Mouse (Mus musculus) urinary bladder, postnatal 25 days (tissue): ENCODE measurements around the gene Plxdc2.

Source experiments
- DNase-seq: peaks from one replicate; pipeline ENCODE4 v3.0.0; 2022; ENCODE audit warnings: low spot score

The Plxdc2 gene

DNA sequence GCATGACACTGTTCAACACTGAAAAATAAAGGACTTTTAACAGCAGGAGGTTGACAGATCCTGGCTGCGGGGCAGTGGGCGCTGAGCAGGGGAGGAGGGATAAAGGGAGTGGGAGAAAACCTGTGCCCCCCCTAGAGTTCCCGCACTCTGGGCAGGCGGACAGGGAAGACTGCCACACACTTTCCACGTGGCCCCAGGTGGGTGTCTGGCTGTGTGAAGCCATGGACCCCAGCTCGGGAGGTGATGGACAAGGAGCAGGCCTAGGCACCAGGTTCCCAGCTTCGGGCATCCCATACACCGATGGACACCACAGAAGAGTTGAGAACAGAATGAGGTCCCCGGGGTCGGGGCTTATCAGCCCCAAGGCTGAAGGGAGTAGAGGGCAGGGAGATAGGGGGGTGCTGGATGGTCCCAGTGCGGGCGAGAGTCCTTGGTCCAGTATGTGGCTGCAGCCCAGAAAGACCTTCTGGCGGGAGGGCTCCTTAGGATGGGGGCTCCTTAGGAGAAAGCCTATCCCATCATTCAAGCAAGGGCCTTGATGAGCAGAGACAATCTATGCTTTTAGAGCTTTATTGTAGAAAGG lies 215.2 kb downstream of the Plxdc2 start:
- no peak for DNase-seq

DNA sequence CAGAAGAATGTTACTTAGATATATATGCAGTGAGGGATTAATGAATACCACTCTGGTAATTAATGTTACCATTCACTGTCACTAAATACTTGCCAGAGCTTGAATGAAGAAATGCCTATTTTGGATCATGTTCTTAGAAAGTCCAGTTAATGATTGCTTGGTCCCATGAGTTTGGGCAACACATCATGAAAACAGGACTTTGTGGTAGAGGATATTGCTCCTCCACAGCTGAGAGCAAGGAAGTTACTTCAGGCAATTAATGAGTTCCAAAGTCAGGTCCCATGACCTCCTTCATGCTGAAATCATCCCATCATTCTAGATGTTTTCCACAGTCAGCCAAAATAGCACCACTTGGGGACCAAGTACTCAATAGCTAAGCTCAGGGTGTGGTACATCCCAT lies 220.5 kb downstream of the Plxdc2 start:
- DNase-seq: no peak

DNA sequence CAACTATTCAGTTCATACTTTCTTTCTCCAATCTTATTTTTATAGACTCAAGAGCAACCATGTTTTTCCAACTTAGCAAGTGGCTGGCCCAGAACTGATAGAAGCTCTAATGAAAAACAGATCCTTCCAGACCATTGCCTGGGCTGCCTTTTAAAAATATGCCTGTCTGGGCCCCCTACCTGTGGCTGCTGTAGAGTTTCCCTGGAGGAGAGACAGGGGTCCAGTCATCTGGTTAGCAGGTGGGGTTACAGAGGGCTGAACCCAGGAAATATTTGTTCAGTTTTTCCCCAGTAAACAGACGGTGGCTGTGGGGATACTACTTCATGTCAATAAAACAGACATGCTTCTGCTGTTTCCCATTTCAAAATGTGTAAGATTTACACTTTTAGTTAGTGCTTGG lies 222.0 kb downstream of the Plxdc2 start:
- DNase-seq: no peak

DNA sequence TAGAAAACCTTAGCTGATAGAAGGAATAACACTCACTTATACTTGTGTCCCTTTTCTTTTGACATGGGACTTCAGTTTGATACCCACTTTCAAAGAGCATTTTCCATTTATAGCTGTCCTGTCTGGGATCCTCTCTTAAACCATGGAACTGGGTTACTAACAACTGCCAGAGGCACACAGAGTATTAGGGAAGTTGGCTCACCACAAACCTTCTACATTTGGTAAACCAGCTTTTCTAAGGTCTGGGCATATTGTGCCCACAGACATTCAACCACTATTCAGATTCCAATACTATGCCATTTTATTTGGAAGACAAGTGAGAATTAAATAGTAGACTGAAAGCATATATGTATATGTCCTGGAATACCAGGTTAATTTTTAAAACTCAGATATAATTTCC lies 232.4 kb downstream of the Plxdc2 start:
- no peak for DNase-seq

DNA sequence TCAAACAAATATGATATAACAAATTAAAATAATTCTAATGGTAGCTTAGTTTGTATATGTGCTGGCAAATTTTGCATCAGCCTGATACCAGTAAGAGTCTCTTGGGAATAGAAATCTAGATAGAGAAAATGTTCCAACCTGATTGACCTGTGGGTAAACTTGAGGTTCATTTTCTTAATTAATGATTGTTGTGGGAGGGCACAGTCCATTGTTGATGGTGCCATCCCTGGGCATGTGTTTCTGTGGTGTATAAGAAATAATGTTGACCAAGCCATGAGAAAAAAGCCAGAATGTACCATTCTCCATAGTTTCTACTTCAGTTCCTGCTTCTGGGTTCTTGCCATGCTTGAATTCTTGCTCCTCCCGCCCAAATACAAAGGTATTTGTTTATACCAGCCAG lies 239.3 kb downstream of the Plxdc2 start:
- DNase-seq: no peak

DNA sequence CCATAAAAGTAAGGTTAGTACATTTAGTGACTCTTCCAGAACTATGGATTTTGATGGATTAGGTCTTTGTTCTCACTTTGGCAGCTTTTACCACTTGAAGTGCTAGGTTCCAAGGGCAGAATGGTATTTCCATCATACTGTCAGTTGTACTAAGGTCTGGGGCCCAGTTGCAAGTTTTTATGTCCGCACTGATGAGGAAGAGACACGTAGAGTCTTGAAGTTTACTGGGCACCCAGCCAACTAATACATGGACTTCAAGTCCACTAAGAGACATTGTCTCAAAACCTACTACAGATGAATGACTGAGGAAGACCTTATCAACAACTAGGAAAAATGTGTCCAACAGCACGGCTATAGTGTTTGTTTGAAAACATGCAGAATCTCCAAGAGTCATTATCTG lies 242.1 kb downstream of the Plxdc2 start:
- DNase-seq: no peak

DNA sequence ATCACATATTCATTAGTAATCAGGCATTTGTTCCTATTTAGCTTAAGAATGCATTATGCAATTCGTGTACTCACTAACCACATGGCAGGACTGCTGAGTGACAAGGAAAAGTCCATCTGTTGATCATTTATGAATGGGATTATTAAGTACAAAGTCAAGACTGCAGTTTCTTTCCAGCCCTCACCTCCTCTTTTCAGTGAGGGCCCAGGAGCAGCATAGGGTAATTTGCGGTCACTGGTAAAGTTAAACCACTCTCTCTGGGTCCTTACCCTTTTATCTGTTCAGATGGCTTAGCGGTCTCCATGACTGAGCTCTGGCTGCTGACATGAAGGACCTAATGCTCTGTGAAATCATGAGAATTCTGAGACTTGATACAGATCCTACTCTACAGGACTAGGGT lies 248.2 kb downstream of the Plxdc2 start:
- DNase-seq: no peak

DNA sequence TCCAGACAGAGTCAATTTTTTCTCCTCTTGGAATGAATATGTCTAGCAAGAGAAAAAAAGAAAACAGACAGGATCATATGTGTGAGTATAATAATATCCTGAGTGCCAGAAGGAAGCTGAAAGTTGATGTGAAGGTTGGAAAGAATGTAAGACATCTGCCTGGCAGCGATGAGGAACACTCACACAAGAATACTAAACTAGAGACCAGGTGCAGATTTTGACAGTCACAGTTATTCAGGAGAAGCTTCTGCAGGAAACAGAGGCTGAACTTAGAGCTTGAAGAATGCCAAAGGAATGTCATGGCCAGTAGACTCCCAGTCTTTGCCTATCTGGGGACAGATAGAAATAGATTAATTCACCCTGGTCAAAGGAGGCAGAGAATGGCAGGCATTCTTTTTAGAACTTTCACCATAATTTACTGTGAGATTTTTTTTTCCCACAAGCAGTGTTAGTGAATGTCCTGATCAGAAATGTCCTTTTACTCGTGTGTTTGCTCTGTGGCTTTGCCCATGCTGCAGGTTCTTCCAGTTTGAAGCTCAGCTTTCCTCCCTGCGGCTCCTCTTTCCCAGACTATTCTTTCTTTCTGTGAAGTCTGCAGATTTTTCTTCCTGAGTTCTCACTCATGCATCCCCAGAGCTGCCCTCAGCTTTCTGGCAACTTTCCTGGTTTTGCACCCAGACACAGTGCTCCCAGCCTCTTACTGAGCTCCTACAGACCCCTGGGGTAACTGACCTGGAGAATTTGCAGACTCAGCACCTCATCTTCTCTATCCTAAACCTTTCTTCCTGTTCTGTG lies 251.9 kb downstream of the Plxdc2 start:
- DNase-seq: no peak

DNA sequence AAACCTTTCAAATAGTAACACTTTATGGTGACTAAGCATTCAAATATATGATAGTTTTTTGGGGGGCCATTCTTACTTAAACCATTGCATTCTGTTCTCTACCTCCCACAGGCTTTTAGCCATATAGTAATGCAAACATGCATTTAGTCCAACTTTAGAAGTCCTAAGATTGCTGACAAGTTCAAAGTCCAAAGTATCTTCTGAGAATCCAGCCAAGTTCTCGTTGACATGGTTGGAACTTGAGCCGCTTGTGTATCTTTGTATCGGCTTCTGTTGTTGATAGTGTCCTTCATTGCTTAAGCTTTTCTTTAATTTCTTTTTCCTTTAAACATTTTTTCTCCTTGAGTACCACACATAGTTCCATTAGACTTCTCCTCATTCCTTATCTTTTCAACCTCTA lies 286.0 kb downstream of the Plxdc2 start:
- no peak for DNase-seq

DNA sequence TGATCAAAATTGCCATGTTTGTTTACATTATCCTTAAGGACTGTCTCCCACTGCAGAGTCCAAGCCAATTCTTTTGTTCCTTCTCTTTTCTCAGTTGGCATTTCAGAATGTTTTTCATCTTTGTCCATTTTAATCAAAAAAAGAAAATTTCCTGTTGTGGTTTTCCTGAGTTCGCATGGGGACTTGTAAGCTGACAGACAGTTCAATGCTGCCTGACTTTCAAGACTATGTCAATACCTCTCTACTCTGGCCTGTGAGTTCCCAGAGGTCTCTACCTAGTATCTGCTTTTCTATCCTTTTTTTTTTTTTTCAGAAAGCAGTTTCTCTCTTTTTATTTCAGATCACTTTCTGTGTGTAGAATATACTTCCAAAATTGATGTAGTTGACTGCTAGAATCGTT lies 295.6 kb downstream of the Plxdc2 start:
- DNase-seq: no peak

DNA sequence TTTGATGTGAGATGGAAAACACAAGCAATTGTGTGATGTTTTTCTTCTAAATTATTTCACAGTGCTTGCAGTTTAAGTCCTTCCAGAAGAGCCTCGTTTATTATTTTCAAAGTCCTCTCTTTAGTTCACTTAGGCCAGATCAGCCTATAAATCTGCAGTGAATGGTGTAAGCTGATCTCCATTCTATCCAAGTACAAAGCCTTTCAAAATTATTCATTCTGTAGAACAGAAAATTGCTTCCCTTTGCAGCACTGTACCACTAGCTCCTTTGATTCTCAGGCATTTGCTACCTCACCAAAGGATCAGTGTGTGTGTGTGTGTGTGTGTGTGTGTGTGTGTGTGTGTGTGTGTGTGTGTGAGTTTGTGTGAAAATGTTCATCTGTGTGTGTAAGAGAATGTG lies 308.4 kb downstream of the Plxdc2 start:
- DNase-seq: no peak

DNA sequence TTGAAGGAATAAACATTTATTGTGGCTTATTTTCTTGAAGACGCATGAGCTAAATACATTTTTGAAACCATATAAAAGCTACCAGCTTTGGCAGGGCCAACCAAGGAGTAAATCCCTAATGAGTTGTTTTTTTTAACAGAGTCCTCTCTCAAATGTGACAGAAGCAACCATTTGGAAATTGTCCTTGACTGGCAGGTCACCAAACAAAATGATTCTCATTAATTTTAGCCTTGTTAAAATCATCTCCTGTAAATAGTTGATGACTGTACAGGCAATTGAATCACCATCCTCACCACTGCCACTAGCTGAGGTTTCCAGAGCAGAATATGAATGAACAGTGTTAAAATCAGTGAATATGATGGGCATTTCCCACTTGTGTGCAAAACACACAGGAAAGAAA lies 312.3 kb downstream of the Plxdc2 start:
- DNase-seq: no peak

DNA sequence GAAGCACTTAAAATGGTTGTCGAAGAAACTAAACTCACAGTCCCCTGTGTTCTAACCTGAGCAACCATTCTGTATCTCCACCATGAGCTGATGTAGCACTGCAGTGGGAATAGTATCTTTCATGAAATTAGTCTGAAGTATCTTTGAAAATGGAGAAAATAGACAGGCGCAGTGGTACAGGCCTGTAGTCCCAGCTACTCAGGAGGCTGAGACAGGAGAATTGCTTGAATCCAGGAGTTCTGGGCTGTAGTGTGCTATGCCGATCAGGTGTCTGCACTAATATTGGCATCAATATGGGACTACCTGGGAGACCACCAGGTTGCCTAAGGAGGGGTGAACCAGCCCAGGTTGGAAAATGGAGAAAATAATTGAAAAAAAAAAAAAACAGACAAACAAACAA lies 326.8 kb downstream of the Plxdc2 start:
- DNase-seq: no peak

DNA sequence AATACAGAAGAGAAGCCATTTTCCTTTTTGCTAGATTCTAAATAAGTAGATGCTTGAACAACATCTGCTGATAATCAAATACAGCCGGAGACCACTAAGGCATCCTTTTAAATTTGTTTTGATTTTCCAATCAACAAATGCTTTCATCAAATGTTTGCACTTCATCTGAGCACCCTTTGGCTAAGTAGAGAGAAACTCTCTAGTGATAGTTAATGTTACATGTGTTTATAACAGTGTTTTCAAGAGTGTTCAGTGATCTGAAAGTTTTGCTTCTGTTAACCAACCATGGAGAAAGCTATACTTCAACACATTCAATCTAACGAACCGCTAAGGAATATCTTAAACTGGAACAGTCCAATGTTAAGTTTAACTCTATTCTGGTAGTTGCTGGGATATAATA lies 327.6 kb downstream of the Plxdc2 start:
- DNase-seq: no peak

DNA sequence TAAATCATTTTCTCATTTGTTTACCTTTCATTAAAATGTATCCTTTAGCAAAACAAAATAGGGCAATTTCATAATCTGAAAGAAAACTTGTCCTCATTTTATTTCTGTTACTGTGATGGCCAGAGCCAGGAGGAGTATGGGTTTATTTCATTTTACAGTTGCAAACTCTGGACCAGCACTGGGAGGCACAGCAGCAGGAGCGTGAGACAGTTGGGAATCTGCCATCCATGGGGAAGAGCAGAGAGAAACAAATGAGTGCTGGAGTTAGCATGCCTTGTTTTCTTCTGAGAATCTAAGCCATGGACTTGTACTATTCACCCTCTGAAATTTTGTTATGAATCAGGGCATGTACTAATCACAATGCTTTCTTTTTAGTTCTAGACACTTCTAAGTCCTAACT lies 328.4 kb downstream of the Plxdc2 start:
- no peak for DNase-seq

DNA sequence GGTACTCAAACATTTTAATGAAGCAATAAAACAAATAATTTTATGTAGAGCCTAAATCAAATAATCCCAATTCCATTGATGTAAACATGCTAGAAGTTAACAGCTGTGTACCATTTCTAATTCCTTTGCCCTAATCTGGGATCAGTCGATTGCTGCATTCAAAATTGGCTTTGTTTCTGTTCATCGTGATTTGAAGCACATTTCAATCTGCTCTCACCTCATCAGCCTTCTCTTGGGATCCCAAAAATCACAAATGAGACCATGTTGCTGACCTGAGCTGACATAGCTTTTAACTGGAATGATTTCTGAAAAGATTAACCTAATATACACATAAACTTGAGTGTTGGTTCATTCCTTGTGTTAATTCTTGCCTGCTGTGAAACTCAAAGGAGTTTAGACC lies 340.3 kb downstream of the Plxdc2 start:
- no peak for DNase-seq

DNA sequence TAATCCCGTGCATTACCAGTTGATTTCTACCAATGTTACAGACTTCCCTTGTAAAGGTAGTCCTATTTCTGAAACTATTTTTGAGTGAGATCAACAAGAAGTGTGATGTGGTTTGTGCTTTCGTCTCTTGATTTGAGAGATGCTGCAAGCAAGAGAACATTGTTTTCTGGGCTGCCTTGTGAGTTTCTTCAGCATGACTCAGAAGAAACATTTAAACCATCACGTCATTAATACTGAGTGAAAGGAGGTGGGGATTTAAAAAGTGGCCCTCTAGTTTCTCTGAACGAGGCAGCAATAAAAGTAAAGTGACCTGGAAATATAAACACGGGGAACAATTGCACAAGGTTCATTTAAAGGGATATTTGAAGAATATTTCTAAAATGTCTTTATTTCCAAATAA lies 341.1 kb downstream of the Plxdc2 start:
- no peak for DNase-seq

DNA sequence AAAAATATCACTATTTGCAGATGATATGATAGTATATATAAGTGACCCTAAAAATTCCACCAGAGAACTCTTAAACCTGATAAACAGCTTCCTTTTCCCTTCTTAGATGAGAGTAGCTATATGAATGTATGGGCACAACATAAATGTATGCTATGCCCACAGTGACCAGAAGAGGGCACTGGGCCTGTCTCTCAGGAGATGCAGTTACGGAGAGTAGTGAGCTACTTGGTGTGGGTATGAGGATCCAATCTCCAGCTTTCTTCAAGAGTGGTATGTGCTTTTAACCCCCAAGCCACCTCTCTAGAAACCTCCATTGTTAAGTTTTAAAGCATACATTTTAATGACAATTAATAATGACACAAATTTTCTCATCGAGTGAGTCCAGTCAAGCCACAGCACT lies 350.1 kb downstream of the Plxdc2 start:
- DNase-seq: no peak

DNA sequence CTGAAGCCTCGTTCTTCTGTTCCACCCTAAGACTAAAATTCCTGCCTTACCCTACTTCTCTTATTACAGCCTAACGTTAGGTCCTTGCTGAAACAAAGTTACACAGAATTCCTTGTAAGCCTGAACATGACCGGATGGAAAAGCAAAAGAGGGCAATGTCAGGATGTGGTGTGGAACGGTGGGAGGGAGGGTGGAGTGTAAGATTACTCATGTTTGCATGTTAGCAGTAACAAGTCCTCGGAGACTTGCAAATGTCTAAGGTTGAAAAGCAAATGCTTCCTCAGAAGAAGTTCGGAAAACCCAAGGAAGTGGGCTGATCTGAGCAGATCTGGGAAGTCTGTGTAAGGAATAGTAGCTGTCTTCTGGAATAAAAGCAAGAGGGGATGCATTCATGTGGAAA lies 353.8 kb downstream of the Plxdc2 start:
- DNase-seq: no peak

DNA sequence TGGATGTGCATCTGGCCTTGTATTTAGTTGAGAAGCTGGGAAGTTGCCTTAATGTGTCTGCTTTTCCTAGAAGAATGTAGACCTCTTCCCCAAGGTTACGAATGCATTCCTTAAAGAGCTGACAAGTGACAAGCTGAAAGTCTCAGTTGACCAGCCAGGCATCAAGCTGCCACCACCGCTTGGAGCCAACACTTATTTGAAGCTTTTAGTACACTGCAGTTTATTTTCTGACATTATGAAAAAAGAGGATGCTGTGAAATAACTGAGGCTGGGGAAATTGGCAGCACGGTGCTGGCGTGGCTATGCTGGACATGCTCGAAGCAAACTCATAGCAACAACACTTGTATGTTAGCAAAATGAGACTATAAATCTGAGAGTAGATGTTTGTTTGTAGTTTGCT lies 374.9 kb downstream of the Plxdc2 start:
- no peak for DNase-seq

DNA sequence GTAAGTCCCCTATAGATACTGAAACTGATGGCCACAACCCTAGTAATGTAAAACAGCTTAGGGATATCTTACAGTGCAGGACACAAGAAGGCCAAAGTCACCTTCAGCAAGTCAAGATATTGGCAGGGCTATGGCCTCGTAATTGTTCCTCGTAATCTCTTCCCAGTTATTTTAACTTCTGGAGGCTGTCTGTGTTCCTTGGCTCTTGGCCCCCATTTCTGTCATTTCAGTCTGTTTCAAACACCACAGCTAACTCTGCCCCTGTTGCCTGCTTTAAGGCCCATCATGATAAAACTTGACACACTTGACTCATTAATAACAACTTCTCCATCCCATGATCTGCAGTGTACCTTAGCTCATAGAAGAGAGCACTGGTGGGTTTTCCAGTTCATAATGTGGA lies 378.3 kb downstream of the Plxdc2 start:
- no peak for DNase-seq

DNA sequence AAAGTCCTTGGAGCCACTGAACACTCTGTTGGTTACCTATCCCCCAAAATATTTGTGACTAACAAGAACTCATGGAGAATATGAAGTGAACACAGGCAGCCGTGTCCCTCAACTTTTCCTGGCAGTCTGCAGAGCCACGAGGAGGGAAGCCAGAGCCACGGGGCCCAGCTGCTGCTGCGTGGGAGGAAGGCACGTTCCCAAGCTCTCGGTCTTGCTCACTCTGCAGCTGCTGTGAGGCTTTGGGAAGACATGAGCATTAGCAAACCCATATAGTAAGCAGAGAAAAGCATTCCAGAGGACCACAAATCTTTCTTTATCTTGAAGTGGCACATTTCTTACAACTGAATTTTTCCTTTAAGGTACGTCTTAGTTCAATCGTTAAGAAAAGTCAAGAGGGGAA lies 382.1 kb downstream of the Plxdc2 start:
- DNase-seq: peak; percentile 34

DNA sequence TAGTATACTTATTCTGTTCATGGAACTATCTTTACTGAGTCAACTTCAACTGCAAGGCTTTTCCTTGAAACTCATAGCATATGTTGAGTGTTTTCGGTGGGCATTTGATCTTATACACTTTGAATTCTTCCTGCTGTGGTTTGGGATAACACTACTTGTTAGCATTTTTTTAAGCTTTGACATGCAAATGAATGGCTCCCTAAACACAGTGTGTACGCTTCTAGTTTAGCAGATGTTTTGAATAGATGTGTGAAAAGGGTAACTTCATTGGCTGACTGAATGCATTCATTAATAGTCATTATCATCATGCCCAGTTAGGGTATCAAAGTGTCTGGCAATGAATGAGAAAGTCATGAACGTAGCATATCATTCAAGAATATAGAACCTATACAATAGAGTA lies 385.7 kb downstream of the Plxdc2 start:
- DNase-seq: no peak

DNA sequence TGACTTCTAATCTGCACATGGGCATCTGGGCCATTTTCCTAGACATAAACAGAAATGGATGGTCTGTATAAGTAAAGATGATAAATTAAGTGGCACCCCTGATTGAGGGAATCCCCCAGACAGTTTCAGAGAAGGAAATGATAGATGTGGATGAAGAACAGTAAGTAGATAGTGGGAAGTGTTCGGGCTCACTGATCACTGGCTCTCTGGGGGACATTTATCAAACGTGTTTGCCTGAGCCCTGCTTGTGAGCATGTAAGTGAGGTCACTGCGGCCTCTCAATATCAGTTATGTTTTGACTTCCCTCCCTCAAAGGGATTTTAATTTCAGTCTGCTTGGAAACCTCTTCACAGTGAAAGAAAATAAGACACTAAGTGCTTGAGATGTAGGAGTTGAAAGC lies 387.5 kb downstream of the Plxdc2 start:
- DNase-seq: no peak
